Mouse (Mus musculus) retina, embryonic 14.5 days (tissue): ENCODE measurements around the gene Ufc1.

Experiments used
- DNase-seq: peaks from one replicate; pipeline ENCODE4 v3.0.0-alpha.2; 2015; ENCODE audit warnings: low spot score

Gene Ufc1

GRCm38 (mm10) chr1:171287136-171288081 is 7.4 kb downstream of the Ufc1 start, which contains the start of gene Usp21:
Gene Usp21 (minus strand): TSS chr1:171287991.
- peak; percentile 94 for DNase-seq

GRCm38 (mm10) chr1:171286517-171286916 is 8.3 kb downstream of the Ufc1 start:
- no peak for DNase-seq

DNA sequence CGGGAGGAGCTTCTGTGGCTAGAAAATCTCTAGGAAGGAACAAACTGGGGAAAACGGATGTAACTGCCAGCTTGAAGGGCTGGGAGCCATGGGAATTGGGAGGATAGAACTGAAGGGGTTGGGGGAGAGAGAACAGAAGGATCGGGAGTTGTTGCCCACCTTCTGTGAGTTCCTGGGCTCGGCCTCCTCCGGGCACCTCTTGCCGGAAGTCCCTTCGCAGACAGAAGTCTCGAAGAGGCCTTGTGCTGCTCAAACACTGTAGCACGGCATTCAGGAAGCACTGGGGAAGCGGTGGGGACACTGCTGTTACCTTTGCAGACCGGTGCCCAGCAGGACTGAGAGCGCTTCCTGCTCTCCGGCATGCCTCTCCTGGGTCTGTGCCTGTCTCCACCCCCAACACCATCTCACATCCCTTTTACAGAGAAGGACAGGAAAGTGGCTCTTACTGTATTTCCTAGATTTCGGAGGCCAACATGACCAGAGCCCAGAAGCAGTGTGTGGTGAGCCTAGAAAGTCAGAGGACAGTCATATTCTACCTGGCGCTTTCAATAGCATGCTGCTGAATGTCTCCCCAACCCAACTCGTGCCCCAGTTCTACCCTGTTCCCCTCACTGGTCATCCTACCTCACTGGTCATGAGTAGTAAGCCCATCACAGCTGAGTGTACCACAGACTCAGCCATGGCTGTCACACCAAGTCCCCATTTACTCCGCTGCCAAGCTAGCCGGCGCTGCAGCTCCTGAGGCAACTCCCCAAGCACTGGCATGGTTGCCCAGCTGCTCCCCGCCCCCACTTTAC is 9.5 kb downstream of the Ufc1 start:
- DNase-seq = no peak

GRCm38 (mm10) chr1:171284491-171284890 is 10.3 kb downstream of the Ufc1 start:
- DNase-seq = no peak

GRCm38 (mm10) chr1:171283188-171284160 is 11.3 kb downstream of the Ufc1 start:
- no peak for DNase-seq

DNA sequence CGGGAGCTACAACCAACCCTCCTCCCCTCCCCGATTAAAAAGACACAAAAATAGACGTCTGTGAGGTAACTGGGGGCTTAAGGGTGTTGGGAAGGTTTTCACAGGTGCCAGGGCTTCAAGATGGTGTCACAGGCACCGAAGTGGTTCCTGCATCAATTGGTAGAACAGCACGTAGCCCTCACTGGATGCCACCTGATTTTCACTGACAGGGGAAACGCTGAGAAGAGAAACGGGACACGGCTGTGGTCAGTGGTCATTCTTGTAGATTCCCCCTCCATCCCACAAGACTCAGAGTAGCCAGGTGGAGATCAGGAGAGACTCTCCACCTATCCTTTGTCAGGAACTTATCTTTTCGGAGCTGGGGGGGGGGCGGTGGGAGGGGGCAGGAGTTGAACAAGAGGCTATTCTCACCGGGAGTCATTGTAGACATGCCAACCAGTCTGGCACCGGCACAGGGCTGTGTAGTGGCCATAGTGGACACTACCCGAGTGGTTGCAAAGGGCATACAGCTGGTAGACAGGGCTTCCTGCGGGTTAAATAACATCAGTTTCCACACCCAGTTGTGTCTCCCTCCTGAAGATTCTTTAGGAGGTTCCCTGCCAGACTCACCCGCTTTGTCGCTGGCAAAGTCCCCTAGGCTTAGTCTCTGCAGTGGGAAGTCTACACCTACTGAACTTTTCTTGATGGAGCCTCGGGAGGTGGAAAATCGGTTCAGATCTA is 12.6 kb downstream of the Ufc1 start:
- DNase-seq = no peak

GRCm38 (mm10) chr1:171281528-171281923 is 13.3 kb downstream of the Ufc1 start:
- peak; percentile 81 for DNase-seq

DNA sequence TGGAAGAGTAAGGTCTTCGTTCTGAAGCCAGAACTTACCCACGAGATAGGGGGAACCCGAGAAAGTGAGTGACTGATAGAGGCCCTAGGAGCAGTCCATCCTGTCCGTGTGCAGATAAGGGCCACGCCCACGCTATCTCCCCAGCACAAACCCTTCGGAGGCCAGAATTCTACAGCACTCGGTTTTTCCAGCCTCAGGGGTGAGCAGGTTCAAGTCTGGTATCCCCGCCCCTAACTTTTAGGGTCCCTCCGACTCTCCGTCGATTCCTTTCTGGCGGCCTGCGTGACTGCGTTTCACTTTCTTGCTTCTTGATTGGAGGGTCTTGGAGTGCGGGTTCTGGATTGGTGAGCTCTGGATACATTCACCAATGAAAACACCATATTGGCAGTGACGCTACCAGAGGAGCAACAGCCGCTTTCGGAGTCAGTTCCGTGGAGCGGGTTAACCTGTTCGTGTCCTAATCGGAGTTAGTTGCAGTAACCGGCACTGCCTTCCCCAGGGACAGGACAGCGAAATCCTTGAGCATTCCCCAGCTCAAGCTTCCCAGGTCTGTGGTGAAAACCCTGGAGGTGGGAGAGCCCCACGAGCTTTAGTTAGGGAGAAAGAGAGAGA is 13.8 kb downstream of the Ufc1 start, which contains the start of gene Ppox:
Ppox (minus strand) TSS at position 271 of the 612 bp plus-strand sequence.
- peak; percentile 96 for DNase-seq

DNA sequence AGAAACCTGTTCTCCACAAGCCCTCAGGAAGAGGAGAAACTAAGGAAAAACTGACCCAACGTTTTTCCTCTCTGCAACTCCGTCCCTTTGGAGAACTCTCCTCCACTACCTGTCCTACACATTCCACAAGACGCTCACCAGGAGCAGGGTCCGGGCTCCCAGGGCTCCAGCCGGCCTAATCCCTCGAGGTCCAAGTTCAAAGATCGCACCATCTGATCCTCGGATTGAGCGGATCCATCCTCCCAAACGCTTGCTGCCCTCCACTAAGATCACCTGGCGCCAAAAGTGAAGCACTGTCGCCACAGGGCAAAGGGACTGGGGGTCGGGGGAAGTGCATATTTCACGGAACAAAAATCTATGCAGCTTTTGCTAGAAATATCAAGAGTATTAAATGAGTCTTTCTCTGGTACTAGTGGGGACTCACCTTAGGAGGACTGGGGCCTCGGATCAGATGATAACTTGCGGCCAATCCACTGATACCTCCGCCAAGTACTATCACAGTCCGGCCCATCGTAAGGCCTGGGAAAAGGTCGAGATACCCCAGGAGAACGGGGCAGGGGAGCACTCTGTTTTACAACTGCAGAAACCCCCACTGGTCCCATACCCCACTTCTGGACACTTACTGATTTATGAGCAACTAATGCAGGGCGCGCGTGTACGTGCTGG is 14.4 kb downstream of the Ufc1 start:
- no peak for DNase-seq

DNA sequence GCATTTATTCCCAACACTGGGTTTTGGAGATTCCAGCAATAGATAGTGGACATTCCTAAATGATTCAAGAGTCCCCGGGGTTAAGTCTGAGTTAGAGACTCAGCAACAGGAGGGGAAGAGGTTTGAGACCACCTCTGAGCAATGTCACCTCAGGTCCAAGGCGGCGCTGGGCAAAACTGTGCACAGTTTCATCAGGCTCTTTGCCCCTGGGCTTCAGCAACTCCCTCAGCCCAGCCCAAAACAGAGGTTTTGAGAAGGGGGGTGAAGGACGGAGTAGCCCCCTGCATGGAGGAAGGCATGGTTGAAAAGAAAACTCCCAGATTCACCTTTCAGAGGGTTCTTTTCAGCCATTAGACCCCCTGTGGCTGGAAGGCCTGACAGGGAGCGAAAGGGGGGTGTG is 15.1 kb downstream of the Ufc1 start:
- DNase-seq = no peak

DNA sequence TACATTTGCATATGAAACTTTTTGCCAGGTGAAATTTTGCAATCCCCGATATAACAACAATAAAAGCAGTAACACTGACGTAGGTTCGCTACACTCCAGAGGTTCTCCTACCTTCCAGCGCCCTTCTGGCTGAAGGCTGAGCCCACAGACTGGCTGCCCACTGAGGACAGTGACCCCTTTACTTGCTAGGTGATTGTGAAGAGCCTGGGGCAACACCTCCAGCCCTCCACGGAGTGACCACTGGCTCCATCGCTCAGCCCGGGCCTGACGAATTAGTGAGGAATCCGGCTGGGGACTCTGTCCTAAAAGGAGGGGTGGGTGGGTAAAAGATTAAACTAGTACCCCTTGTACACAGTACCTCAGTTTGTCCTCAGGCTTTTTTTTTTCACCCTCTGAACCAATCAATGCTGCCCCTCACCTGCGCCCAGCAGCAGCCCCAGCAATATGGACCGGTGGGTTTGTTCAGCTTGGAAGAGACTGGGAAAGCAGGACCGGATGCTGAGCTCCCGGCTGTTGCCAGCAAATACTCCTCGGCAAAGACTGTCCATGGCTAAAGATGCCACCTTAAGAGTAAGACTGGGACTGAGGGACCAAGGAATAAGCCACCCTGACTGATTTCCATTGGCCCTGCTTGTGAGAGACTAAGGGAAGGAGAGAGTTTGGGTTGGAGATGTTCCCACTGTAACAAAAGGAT is 15.7 kb downstream of the Ufc1 start:
- no peak for DNase-seq

DNA sequence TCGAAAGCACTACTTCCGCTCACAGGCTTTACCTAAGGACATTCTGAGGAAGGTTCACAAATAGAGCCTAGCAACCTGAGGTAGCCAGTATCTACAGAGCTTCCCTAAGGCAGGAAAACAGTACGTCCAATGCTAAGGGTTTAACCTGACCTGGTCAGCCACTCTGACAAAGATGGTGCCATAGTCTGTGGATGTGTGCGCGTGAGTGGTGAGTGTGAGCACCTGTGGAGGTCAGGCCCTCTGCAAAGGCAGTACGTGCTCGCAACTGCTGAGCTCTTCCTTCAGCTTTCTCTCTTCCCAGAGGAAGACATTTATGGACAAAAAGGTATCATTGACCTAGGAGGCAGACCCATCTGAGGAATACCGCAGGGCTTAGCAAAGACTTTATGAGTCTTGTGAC is 16.4 kb downstream of the Ufc1 start:
- no peak for DNase-seq

- DNase-seq = no peak
Measured at GRCm38 (mm10) chr1:171277736-171278135, 17.1 kb downstream of the Ufc1 start.

- no peak for DNase-seq
Measured at GRCm38 (mm10) chr1:171276110-171276748, 18.6 kb downstream of the Ufc1 start.

DNA sequence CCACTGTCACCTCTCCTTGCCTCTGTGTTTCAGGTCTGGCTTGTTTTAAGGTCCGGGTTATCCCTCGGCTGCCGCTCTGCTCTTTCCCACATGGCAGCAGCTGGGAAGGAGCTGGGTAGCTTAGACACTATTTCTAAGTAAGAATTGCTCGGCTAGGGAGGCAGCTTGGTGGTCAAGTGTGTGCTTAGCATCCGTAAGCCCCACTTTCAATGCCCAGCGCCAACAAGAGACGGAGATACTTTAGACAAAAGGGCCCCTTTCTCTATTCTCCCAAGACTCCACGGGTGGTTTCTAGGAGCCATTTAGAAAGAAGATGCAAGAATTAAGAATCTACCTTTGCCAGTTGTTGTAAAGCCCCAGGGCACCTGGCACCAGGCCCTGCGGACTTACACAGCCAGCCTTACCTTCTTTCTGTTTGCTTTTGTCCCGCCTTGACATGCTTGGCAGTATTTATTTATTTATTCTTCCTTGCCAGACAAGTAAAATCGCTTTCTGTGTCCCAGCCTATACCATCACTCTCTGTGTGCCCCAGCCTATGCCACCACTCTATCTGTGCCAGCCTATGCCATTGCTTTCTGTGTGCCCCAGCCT is 19.6 kb downstream of the Ufc1 start:
- no peak for DNase-seq

- DNase-seq = no peak
Measured at GRCm38 (mm10) chr1:171274171-171274570, 20.7 kb downstream of the Ufc1 start.

- no peak for DNase-seq
Measured at GRCm38 (mm10) chr1:171272086-171272485, 22.7 kb downstream of the Ufc1 start.

DNA sequence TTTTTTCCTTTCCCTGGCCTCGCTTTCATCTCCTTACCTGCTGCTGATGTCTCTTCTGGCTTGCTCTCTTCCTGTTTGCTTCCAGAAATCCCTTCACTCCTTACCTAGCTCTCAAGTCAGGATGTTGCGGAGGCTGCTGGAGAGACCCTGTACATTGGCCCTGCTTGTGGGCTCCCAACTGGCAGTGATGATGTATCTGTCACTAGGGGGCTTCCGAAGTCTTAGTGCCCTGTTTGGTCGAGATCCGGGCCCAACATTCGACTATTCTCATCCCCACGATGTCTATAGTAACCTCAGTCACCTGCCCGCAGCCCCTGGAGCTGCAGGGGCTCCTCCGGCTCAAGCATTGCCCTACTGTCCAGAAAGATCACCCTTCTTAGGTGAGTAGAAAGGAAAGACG is 23.2 kb downstream of the Ufc1 start:
- no peak for DNase-seq
